ENCODE assay signal across 12 mouse cellular contexts in the genomic region with DNA sequence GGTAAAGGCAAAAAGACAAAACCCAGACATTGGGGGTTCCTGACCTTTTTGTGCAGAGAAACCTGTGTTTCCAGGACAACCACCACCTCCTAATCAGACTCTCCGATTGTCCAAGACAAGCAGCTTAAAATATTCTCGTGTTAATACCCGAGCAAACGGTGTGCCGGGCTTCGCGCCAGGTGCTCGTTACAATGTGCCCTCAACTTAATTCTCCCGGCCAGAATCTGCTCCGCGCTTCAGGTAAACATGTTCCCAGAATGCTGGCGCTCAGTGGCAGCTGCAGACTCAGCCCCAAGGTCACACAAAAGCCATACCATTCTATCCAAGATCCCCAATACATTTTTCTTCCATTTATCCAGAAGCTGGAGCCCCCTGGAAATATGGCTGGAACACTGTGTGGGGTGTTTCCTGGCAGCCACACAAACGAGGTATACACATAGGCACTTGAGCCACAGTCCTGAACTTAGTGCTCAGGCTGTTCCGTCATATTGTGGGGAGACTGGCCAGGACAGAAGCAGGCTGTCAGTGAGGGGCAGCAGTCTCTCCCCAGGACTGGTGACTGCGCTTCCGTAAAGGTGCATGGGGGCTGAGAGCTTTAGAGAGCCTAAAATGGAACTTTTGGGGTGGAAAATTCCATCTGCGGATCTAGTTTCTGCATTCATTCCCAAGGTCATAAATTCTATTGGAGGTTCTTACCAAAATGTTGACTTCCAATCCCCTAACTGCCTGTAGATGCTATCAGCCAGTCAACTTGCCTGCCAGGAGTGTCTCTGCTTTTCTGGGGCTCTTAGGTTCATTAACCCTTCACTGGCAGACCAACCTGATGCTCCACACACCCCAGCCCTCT. TPM values are rescaled to one million over a fixed set of nuclear protein-coding genes. Genes with fewer than 3 reads are reported as not detected.
DNase-seq lines count a peak whose midpoint lies in the region; ATAC-seq and TF ChIP-seq lines count a peak whose summit lies in the region.
"Had no signal": no experiment of that assay in that cellular context is flagged by ENCODE, and none has a peak within 500 bp of the region (broad histone marks: within the 10 kb centered on the region; RNA-seq: fewer than 3 reads in every experiment).

No protein-coding gene starts in this region.

- WGBS in forebrain, embryonic 11.5 days = 57% methylated on average over 17 of the region's 17 CpGs
- 31% methylated on average over 17 of the region's 17 CpGs for WGBS in forebrain, postnatal 0 days
- 54% methylated on average over 17 of the region's 17 CpGs for WGBS in midbrain, embryonic 15.5 days
- 56% methylated on average over 17 of the region's 17 CpGs for WGBS in midbrain, embryonic 14.5 days
- 34% methylated on average over 17 of the region's 17 CpGs for WGBS in stomach, embryonic 14.5 days
- WGBS in heart, embryonic 11.5 days (ENCODE audit: insufficient replicate concordance) = 72% methylated on average over 17 of the region's 17 CpGs

- H3K9me3 ChIP-seq in forebrain, embryonic 11.5 days (ENCODE audit: control insufficient read depth, low read length) = no peaks in the 10 kb centered on the region
- no peaks in the 10 kb centered on the region for H3K9me3 ChIP-seq in forebrain, postnatal 0 days (ENCODE audit: low read length)
- no peaks in the 10 kb centered on the region for H3K9me3 ChIP-seq in midbrain, embryonic 15.5 days
- H3K9me3 ChIP-seq in midbrain, embryonic 14.5 days (ENCODE audit: control insufficient read depth, low read length) = 0 out of 2 replicates have a peak, but pooled peaks cover 2% of the 10 kb centered on the region
- no peaks in the 10 kb centered on the region for H3K9me3 ChIP-seq in stomach, embryonic 14.5 days (ENCODE audit: control insufficient read depth, low read depth, low read length)
- no peaks in the 10 kb centered on the region for H3K9me3 ChIP-seq in heart, embryonic 11.5 days (replicated peaks; ENCODE audit: control insufficient read depth, low read length)
- H3K9me3 ChIP-seq: liver, embryonic 13.5 days had no signal

- H3K27ac ChIP-seq in forebrain, embryonic 11.5 days (ENCODE audit: low read depth, low read length) = peak overlapping the region; percentile 31; the same call in 1 of the 2 replicates
- H3K27ac ChIP-seq in forebrain, postnatal 0 days (ENCODE audit: low read depth, low read length) = no peak overlapping the region; the same call in 1 of the 2 replicates
- peak overlapping the region; percentile 29; the same call in 1 of the 2 replicates for H3K27ac ChIP-seq in midbrain, embryonic 15.5 days
- H3K27ac ChIP-seq in midbrain, embryonic 14.5 days (replicated peaks; ENCODE audit: low read depth, low read length) = no peak overlapping the region
- H3K27ac ChIP-seq in stomach, embryonic 14.5 days (ENCODE audit: low read length) = peak overlapping the region; percentile 67; the same call in 1 of the 2 replicates
- no peak overlapping the region for H3K27ac ChIP-seq in heart, embryonic 11.5 days (ENCODE audit: low read depth, low read length)
- H3K27ac ChIP-seq: liver, embryonic 13.5 days had no signal

- no peak overlapping the region for H3K9ac ChIP-seq in forebrain, embryonic 11.5 days (ENCODE audit: low read length)
- no peak overlapping the region for H3K9ac ChIP-seq in forebrain, postnatal 0 days
- H3K9ac ChIP-seq in midbrain, embryonic 15.5 days = no peak overlapping the region
- no peak overlapping the region for H3K9ac ChIP-seq in midbrain, embryonic 14.5 days (replicated peaks; ENCODE audit: low read length)
- H3K9ac ChIP-seq in stomach, embryonic 14.5 days (replicated peaks; ENCODE audit: low read depth, low read length) = no peak overlapping the region
- no peak overlapping the region for H3K9ac ChIP-seq in heart, embryonic 11.5 days (ENCODE audit: low read depth, low read length)
- H3K9ac ChIP-seq: liver, embryonic 13.5 days had no signal

- no peak for ATAC-seq in forebrain, embryonic 11.5 days (replicated peaks; ENCODE audit: low FRiP score)
- no peak for ATAC-seq in forebrain, postnatal 0 days
- no peak for ATAC-seq in midbrain, embryonic 15.5 days (replicated peaks)
- ATAC-seq in midbrain, embryonic 14.5 days (ENCODE audit: low FRiP score, low TSS enrichment) = no peak
- peak; percentile 46; the same call in 1 of the 2 replicates for ATAC-seq in stomach, embryonic 14.5 days (ENCODE audit: insufficient number of reproducible peaks, insufficient read depth, low FRiP score, low read depth)
- no peak for ATAC-seq in heart, embryonic 11.5 days (replicated peaks; ENCODE audit: insufficient number of reproducible peaks, low FRiP score, low TSS enrichment)

- TF ChIP-seq CTCF in forebrain, postnatal 0 days (IDR thresholded peaks at IDR 0.05; ENCODE audit: low read depth) = no peak

- no peak overlapping the region for H3K4me3 ChIP-seq in forebrain, embryonic 11.5 days (ENCODE audit: low read depth, low read length)
- no peak overlapping the region for H3K4me3 ChIP-seq in forebrain, postnatal 0 days (ENCODE audit: low read depth, low read length)
- H3K4me3 ChIP-seq in midbrain, embryonic 15.5 days = no peak overlapping the region
- no peak overlapping the region for H3K4me3 ChIP-seq in midbrain, embryonic 14.5 days (replicated peaks; ENCODE audit: low read depth, low read length)
- no peak overlapping the region for H3K4me3 ChIP-seq in stomach, embryonic 14.5 days (ENCODE audit: low read depth, low read length)
- H3K4me3 ChIP-seq in heart, embryonic 11.5 days (ENCODE audit: low read depth, low read length) = no peak overlapping the region
- H3K4me3 ChIP-seq: liver, embryonic 13.5 days had no signal

- H3K4me1 ChIP-seq in forebrain, embryonic 11.5 days (replicated peaks; ENCODE audit: control insufficient read depth, insufficient read depth, low read length) = peaks cover 9% of the 10 kb centered on the region; the same call in 1 of the 2 replicates
- no peaks in the 10 kb centered on the region for H3K4me1 ChIP-seq in forebrain, postnatal 0 days (ENCODE audit: insufficient read depth)
- H3K4me1 ChIP-seq in midbrain, embryonic 15.5 days = peaks cover 9% of the 10 kb centered on the region
- peaks cover 3% of the 10 kb centered on the region; the same call in 1 of the 2 replicates for H3K4me1 ChIP-seq in midbrain, embryonic 14.5 days (ENCODE audit: control insufficient read depth, insufficient read depth, low read length)
- H3K4me1 ChIP-seq in stomach, embryonic 14.5 days (ENCODE audit: control insufficient read depth, insufficient read depth, low read length) = 0 out of 2 replicates have a peak, but pooled peaks cover 5% of the 10 kb centered on the region
- H3K4me1 ChIP-seq in heart, embryonic 11.5 days (ENCODE audit: control insufficient read depth, insufficient read depth, low read length) = no peaks in the 10 kb centered on the region
- H3K4me1 ChIP-seq: liver, embryonic 13.5 days had no signal

- DNase-seq in forebrain, embryonic 11.5 days (ENCODE audit: low spot score) = no peak
- DNase-seq in forebrain, postnatal 0 days = no peak
- no peak for DNase-seq in midbrain, embryonic 14.5 days
- DNase-seq in kidney, adult 8-10 months = peak; percentile 63 to 75
- no peak for DNase-seq in gastrocnemius, adult 8-10 months (ENCODE audit: low spot score in 2 of 2)
- DNase-seq: adrenal gland, adult 8-10 months; liver, embryonic 13.5 days; right cerebral cortex, postnatal 25 days had no signal

- no peaks in the 10 kb centered on the region for H3K27me3 ChIP-seq in forebrain, embryonic 11.5 days (ENCODE audit: control insufficient read depth, insufficient read depth, low read length)
- H3K27me3 ChIP-seq in forebrain, postnatal 0 days (ENCODE audit: insufficient read depth, low read length) = no peaks in the 10 kb centered on the region
- H3K27me3 ChIP-seq in midbrain, embryonic 15.5 days (replicated peaks) = no peaks in the 10 kb centered on the region
- H3K27me3 ChIP-seq in midbrain, embryonic 14.5 days (ENCODE audit: control insufficient read depth, insufficient read depth, low read length) = no peaks in the 10 kb centered on the region
- no peaks in the 10 kb centered on the region for H3K27me3 ChIP-seq in stomach, embryonic 14.5 days (ENCODE audit: control insufficient read depth, insufficient read depth, low read length)
- H3K27me3 ChIP-seq in heart, embryonic 11.5 days (ENCODE audit: control insufficient read depth, insufficient read depth, low read length) = no peaks in the 10 kb centered on the region
- H3K27me3 ChIP-seq: liver, embryonic 13.5 days; megakaryocyte, embryonic 14.5 days had no signal

- no peaks in the 10 kb centered on the region for H3K36me3 ChIP-seq in forebrain, embryonic 11.5 days (ENCODE audit: control insufficient read depth, insufficient read depth, low read length)
- no peaks in the 10 kb centered on the region for H3K36me3 ChIP-seq in forebrain, postnatal 0 days (ENCODE audit: insufficient read depth)
- no peaks in the 10 kb centered on the region for H3K36me3 ChIP-seq in midbrain, embryonic 15.5 days (replicated peaks)
- no peaks in the 10 kb centered on the region for H3K36me3 ChIP-seq in midbrain, embryonic 14.5 days (ENCODE audit: control insufficient read depth, insufficient read depth, low read length)
- no peaks in the 10 kb centered on the region for H3K36me3 ChIP-seq in stomach, embryonic 14.5 days (ENCODE audit: control insufficient read depth, insufficient read depth, low read length)
- H3K36me3 ChIP-seq in heart, embryonic 11.5 days (ENCODE audit: control insufficient read depth, insufficient read depth, low read length) = no peaks in the 10 kb centered on the region
- H3K36me3 ChIP-seq: liver, embryonic 13.5 days had no signal

- no peak overlapping the region for H3K4me2 ChIP-seq in forebrain, embryonic 11.5 days (ENCODE audit: low read depth, low read length, severe bottlenecking)
- H3K4me2 ChIP-seq in forebrain, postnatal 0 days (ENCODE audit: low read depth) = no peak overlapping the region
- H3K4me2 ChIP-seq in midbrain, embryonic 15.5 days = no peak overlapping the region
- no peak overlapping the region for H3K4me2 ChIP-seq in midbrain, embryonic 14.5 days (ENCODE audit: low read length)
- H3K4me2 ChIP-seq in stomach, embryonic 14.5 days (replicated peaks; ENCODE audit: low read depth, low read length) = 0 out of 2 replicates have a peak overlapping the region, but pooled peaks have one; percentile 7
- no peak overlapping the region for H3K4me2 ChIP-seq in heart, embryonic 11.5 days
- H3K4me2 ChIP-seq: liver, embryonic 13.5 days had no signal

RNA-seq across cellular contexts. Expression of a gene that starts 32.3 kb away (rescaled TPM):
- 11.8 and 13.3 TPM in 2 replicates for polyA plus RNA-seq in forebrain, embryonic 11.5 days (2014; fragmentation: Nextera tagmentation; extraction: Ambion mirVana)
- 98.4 and 102 TPM in 2 replicates for total RNA-seq in forebrain, postnatal 0 days (2014; rRNA removed)
- polyA plus RNA-seq in forebrain, postnatal 0 days (2015; fragmentation: Nextera tagmentation; extraction: Ambion mirVana) = 40.0 and 49.8 TPM in 2 replicates
- polyA plus RNA-seq in midbrain, embryonic 15.5 days (2015; fragmentation: Nextera tagmentation; extraction: Ambion mirVana) = 31.1 and 32.8 TPM in 2 replicates
- polyA plus RNA-seq in midbrain, embryonic 14.5 days (2014; fragmentation: Nextera tagmentation; extraction: Ambion mirVana) = 39.4 and 41.9 TPM in 2 replicates
- 7.7 and 8.7 TPM in 2 replicates for polyA plus RNA-seq in stomach, embryonic 14.5 days (2014; fragmentation: Nextera tagmentation; extraction: Ambion mirVana)
- under 1 TPM; 0.51 to 0.72 (median 0.65) TPM for total RNA-seq in gastrocnemius, adult 8-10 months (2022)
- 2.1 and 3.0 TPM in 2 replicates for polyA plus RNA-seq in heart, embryonic 11.5 days (2014; fragmentation: Nextera tagmentation; extraction: Ambion mirVana)

Comparison
In these comparisons a context has a peak if more than half of its experiments do, and no peak if none do; other contexts are left out.
1. H3K27ac ChIP-seq: peak in forebrain, embryonic 11.5 days (single experiment), midbrain, embryonic 15.5 days (single experiment) and stomach, embryonic 14.5 days (single experiment); none in forebrain, postnatal 0 days (single experiment), midbrain, embryonic 14.5 days (single experiment) and heart, embryonic 11.5 days (single experiment).
2. DNase-seq: peak in kidney, adult 8-10 months (2 of 2); none in forebrain, embryonic 11.5 days (single experiment), forebrain, postnatal 0 days (single experiment), midbrain, embryonic 14.5 days (single experiment) and gastrocnemius, adult 8-10 months (0 of 2).